Mouse (Mus musculus): ENCODE data around the gene Tbc1d1.

DNA sequence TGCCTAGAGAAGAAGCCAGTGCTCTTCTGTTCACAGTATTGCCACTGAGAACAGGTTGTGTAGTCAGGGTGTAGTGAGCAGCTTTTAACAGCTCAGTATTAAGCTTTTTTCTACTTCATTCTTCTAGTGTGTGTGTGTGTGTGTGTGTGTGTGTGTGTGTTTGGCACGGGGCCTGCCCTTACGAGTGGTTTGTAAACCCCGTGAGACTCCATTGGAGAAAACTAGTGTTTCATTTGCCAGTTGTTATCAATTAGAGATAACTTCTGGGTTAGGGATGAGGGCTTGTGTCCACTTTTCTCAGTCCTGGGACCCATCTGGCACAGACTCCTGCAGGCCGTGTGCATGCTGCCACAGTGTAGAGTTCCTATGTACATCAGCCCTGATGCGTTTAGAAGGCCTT, 156.2 kb downstream of the Tbc1d1 start:
- no peak for TF ChIP-seq CTCF (IDR thresholded peaks at IDR 0.05; ENCODE audit: low read depth)
- no peak for TF ChIP-seq EP300 (optimal IDR thresholded peaks at IDR 0.05)
